Mouse (Mus musculus): ENCODE measurements around the gene RPS10-NUDT3. TPM values are rescaled to one million over a fixed set of nuclear protein-coding genes. Genes with fewer than 3 reads are reported as not detected.
"Not testable (repeated sequence)": the region's sequence is repeated elsewhere in the genome, so short reads cannot be mapped to it uniquely, and the experiment has no call there.

Gene RPS10-NUDT3
- total RNA-seq, 2 experiments from 2014 or later, result not detected

GRCm38 (mm10) chr17:27642491-27643062 is 7.6 kb upstream of the RPS10-NUDT3 start:
- peak; percentile 98 for DNase-seq
- intact Hi-C loops (cut with DNase I), result no loop called here

- intact Hi-C loops (cut with DNase I), result loop anchor here (5.0 kb wide), 1 partner anchor 122 kb away; no protein-coding TSS in a partner anchor
- not testable (repeated sequence) for DNase-seq
Measured at GRCm38 (mm10) chr17:27639851-27640250, 4.8 kb upstream of the RPS10-NUDT3 start.

- no peak for DNase-seq
- intact Hi-C loops (cut with DNase I), result loop anchor here (5.0 kb wide), 1 partner anchor 123 kb away; no protein-coding TSS in a partner anchor
Measured at GRCm38 (mm10) chr17:27638921-27639332, 3.9 kb upstream of the RPS10-NUDT3 start.

GRCm38 (mm10) chr17:27637333-27637732 is 2.3 kb upstream of the RPS10-NUDT3 start:
- intact Hi-C loops (cut with DNase I), result loop anchor here (5.0 kb wide), 1 partner anchor 125 kb away; no protein-coding TSS in a partner anchor
- no peak for DNase-seq

DNA sequence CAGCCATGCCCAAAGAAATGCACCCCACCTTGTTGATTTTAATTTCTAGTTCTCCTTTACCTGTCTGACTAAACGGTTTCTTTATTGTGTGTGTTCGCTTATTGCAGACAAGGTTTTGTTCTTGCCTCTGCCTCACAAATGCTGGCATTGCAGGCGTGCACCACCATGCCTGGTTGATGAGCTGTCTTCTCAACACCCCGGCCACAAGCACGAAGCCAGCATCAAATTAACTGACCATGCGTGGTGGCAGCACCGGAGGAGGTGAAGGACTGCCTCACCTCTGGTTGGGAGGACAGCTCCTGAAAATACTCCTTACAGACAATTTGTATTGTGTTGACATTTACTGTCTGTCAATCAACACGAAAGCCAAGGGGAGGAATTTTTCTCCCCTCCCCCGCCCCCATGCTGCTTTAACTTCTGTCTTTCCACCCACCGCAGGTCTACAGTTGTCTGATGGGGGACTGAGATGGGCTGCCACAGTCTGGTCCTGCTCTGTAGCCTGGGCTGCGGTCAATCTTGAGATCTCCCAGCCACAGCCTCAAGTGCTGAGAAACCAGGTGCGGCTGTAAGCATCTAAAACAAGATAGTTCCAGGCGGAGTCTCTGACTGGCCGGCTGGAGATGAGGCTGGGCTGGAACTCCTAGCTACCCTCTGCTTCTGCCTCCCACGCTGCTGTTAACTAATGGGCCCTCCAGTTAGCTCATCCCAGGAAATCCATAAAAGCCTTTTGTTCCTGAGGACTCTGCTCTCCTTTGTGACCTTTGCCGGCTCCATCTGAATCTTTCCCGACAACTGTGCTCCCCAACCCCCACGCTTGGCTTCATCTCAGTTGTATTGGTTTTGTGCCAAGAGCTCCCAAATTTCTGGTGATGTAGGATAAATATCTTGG is 1.4 kb upstream of the RPS10-NUDT3 start, which contains the start of gene Rps10:
Gene Rps10 (minus strand): TSS at position 538 of the 889 bp plus-strand sequence.
- peak; percentile 45 for DNase-seq
- intact Hi-C loops (cut with DNase I), result loop anchor here (5.0 kb wide), 1 partner anchor 126 kb away; no protein-coding TSS in a partner anchor

DNA sequence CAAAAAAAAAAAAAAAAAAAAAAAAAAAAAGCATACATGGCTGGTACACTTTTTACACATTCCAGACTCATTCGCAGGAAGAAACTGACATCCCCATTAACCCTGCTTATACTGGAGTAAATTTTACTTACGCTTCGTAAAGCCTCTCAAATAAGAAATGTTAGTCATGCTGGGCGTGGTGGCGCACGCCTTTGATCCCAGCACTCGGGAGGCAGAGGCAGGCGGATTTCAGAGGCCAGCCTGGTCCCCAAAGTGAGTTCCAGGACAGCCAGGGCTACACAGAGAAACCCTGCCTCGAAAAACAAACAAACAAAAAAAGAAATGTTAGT is 517 bp upstream of the RPS10-NUDT3 start:
- intact Hi-C loops (cut with DNase I), result loop anchor here (5.0 kb wide), 1 partner anchor 127 kb away; no protein-coding TSS in a partner anchor
- DNase-seq, result not testable (repeated sequence)

GRCm38 (mm10) chr17:27629249-27630020 is 5.6 kb downstream of the RPS10-NUDT3 start:
- intact Hi-C loops (cut with DNase I), result no loop called here

GRCm38 (mm10) chr17:27628376-27628775 is 6.6 kb downstream of the RPS10-NUDT3 start:
- intact Hi-C loops (cut with DNase I), result no loop called here

More at GRCm38 (mm10) chr17:27629249-27630020, 5.6 kb downstream of the RPS10-NUDT3 start:
- DNase-seq, result peak; percentile 89

GRCm38 (mm10) chr17:27627451-27627850 is 7.6 kb downstream of the RPS10-NUDT3 start:
- intact Hi-C loops (cut with DNase I), result no loop called here

More at GRCm38 (mm10) chr17:27628376-27628775, 6.6 kb downstream of the RPS10-NUDT3 start:
- no peak for DNase-seq

GRCm38 (mm10) chr17:27626681-27627080 is 8.3 kb downstream of the RPS10-NUDT3 start:
- intact Hi-C loops (cut with DNase I), result no loop called here
- no peak for DNase-seq

More at GRCm38 (mm10) chr17:27627451-27627850, 7.6 kb downstream of the RPS10-NUDT3 start:
- no peak for DNase-seq

- intact Hi-C loops (cut with DNase I), result no loop called here
Measured at GRCm38 (mm10) chr17:27625455-27626251, 9.4 kb downstream of the RPS10-NUDT3 start.

GRCm38 (mm10) chr17:27623360-27624326 is 11.4 kb downstream of the RPS10-NUDT3 start, which contains the start of gene Nudt3:
TSS of gene Nudt3 (minus strand) at chr17:27623495.
- peak; percentile 93 for DNase-seq
- intact Hi-C loops (cut with DNase I), result loop anchor here (5.0 kb wide), 1 partner anchor 56 kb away; the partner anchor contains the start of gene AI413582

More at GRCm38 (mm10) chr17:27625455-27626251, 9.4 kb downstream of the RPS10-NUDT3 start:
- DNase-seq, result no peak

GRCm38 (mm10) chr17:27622611-27623359 is 12.2 kb downstream of the RPS10-NUDT3 start:
- intact Hi-C loops (cut with DNase I), result loop anchor here (5.0 kb wide), 1 partner anchor 55 kb away; the partner anchor contains the start of gene AI413582
- DNase-seq, result peak; percentile 78

- intact Hi-C loops (cut with DNase I), result loop anchor here (5.0 kb wide), 1 partner anchor 55 kb away; the partner anchor contains the start of gene AI413582
- no peak for DNase-seq
Measured at GRCm38 (mm10) chr17:27621705-27622531, 13.1 kb downstream of the RPS10-NUDT3 start.

- intact Hi-C loops (cut with DNase I), result loop anchor here (5.0 kb wide), 1 partner anchor 54 kb away; the partner anchor contains the start of gene AI413582
Measured at GRCm38 (mm10) chr17:27621161-27621560, 13.9 kb downstream of the RPS10-NUDT3 start.

GRCm38 (mm10) chr17:27615388-27615787 is 19.6 kb downstream of the RPS10-NUDT3 start:
- DNase-seq, result no peak
- intact Hi-C loops (cut with DNase I), result no loop called here

More at GRCm38 (mm10) chr17:27621161-27621560, 13.9 kb downstream of the RPS10-NUDT3 start:
- DNase-seq, result no peak
